Mouse (Mus musculus): Measurements from ENCODE around the gene Ctrb1. TPM values are rescaled to one million over a fixed set of nuclear protein-coding genes. Genes with fewer than 3 reads are reported as not detected.

The Ctrb1 gene
- total RNA-seq, 2 experiments from 2014 or later = not detected

Small RNA genes lying within 50 kb of the gene (microRNA-seq; reads per million reads assigned to microRNA genes)
- 0 reads per million in 2 experiments for gene Mir7076

Other genes starting within 250 kb of the Ctrb1 start
- 10 to 100 TPM; 23.2 to 24.9 TPM for gene Wdr59, start 168.9 kb downstream of the Ctrb1 start, total RNA-seq (2021)
- 100 to 1,000 TPM; 110 to 118 TPM for gene Znrf1, start 154.9 kb downstream of the Ctrb1 start, total RNA-seq (2021)
- gene Ldhd, start 60.6 kb downstream of the Ctrb1 start, total RNA-seq (2021) = 1 to 10 TPM; 6.8 TPM
- 10 to 100 TPM; 19.7 to 21.8 TPM for gene Zfp1, start 47.6 kb downstream of the Ctrb1 start, total RNA-seq (2021)
- 10 to 100 TPM; 62.2 to 69.7 TPM for gene Bcar1, start 52.8 kb upstream of the Ctrb1 start, total RNA-seq (2021)
- 10 to 100 TPM; 73.3 to 81.2 TPM for gene Cfdp1, start 163.3 kb upstream of the Ctrb1 start, total RNA-seq (2021)
- 1 to 10 TPM; 5.0 to 5.1 TPM for gene Tmem170, start 185.7 kb upstream of the Ctrb1 start, total RNA-seq (2021)
- under 1 TPM; 0.73 to 0.87 TPM for gene Chst5, start 219.4 kb upstream of the Ctrb1 start, total RNA-seq (2021)
- gene Tmem231, start 242.9 kb upstream of the Ctrb1 start, total RNA-seq (2021) = 10 to 100 TPM; 12.1 to 14.3 TPM
- 100 to 1,000 TPM; 219 to 235 TPM for gene Gabarapl2, start 249.7 kb upstream of the Ctrb1 start, total RNA-seq (2021)